Mouse (Mus musculus) megakaryocyte, adult 5-6 weeks (primary cell): ENCODE measurements around the gene Klhl41. TPM values are rescaled to one million over a fixed set of nuclear protein-coding genes. Genes with fewer than 3 reads are reported as not detected.

Source experiments
- ATAC-seq: 2 replicates; pipeline ENCODE4 v1.8.0; 2016; ENCODE audit warnings: mild to moderate bottlenecking, inconsistent platforms; ENCODE audit not compliant: poor library complexity, severe bottlenecking
- total RNA-seq, 2 experiments: library from RNA; stranded (forward) in 1 of 2; stranded (reverse) in 1 of 2; fragments of 153-499, 151-499 nt in 1 of 2; fragments of 221-1000, 200-1000 nt in 1 of 2; gene quantifications; 2 replicates each; pipeline versions ENCODE4 v1.2.3 to v1.2.4; 2015 to 2017

Gene Klhl41
- total RNA-seq, 2 experiments from 2014 or later, result not detected

DNA sequence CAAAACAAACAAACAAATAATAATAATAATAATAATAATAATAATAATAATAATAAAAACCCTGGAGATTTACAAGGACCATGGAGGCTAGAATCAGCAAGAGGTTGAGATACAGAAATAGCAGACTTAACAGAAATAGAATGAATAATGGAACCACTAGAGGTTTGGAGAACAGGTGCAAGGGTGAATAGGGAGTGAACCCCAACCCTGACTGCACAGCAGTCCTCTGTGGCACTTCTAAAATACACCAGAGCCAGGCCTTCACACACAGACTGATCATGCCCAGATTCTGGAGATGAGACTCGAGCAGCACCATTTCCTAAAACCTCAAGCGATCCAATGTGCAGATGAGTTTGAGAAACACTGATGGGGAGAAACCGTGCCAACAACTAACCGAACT lies 12.0 kb downstream of the Klhl41 start:
- no peak for ATAC-seq

DNA sequence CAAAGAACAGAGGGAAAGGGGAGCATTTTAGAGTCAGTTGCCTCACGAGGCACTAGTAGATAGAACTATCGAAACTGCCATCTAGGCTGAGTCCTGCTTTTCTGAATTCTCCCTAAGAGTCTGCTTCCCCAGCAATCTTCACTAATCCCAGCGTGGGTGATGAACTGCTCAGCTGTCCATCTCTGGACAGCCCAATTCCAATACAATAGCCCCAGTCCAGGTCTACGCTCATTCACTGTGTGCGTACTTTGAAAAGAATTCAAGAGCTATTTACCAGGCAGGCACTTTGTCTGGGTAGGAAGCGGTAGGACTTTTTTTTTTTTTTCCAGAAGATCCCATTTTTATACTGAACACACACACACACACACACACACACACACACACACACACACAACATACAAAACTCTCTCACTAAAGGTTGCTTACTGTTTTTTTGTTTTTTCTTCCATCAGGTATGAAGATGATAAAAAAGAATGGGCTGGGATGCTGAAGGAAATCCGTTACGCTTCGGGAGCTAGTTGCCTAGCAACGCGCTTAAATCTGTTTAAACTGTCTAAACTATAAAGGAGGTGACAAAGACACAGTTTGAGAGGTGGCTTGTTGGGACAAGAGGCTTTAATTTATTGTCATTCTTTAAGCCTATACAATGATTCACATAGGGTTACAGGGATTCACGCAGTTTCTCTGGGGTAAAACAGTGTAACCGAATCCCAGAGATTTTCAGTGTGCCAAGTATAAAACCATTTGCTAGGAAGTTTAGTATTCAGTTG lies 13.3 kb downstream of the Klhl41 start:
- no peak for ATAC-seq

DNA sequence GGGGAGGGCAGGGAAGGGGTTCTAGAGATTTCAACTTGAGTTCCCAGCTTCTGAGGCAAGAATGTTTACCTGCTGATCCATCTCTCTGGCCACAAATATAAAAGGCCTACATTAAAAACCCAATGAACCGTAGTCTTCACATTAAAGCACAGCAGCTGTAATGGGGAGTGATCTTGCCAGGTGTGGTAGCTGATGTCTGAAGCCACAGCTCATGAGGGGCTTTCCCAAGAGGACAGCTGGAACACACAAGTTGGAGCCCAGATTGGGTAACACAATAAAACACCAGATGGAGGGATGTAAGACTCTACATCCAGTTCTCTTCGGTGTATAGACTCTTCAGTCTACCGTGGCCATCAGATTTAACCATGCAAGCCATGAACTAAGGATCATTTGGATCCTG lies 14.6 kb downstream of the Klhl41 start:
- ATAC-seq, result no peak

DNA sequence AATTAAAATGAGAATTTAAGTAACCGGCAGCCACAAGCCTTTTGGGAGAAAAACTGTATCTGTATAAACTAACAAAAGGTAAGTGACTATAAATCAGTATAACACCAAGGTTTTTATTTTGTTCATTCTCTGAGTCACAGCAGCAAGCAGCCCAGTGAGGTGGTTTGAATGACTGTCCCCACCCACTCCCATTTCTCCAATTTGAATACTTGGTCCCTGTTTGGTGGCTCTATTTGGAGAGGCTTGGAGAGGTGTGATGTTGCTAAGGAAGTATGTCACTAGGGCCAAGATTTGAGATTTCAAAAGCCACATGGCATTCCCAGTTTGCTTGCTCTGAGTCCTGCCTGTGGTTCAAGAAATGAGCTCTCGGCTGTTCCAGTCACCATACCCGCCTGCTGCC lies 20.3 kb downstream of the Klhl41 start:
- ATAC-seq, result no peak

DNA sequence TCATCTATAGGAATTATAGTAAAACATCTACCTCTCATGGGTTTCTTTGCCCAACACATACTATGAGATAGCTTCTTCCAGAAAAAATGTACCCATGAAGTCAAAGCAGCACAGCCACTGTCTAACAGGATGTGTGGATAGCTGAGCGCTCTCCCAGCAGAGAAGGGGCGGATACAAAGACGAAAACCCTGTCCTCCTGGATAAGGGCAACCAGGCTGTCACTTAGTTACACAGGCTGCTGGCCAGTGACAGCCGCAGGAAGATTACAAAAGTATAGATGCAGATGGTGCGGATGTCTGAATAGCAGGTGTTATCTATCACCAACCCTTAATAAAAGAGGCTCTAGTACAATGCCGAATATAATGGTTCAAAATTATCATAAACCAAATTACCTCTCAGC lies 20.9 kb downstream of the Klhl41 start:
- no peak for ATAC-seq

DNA sequence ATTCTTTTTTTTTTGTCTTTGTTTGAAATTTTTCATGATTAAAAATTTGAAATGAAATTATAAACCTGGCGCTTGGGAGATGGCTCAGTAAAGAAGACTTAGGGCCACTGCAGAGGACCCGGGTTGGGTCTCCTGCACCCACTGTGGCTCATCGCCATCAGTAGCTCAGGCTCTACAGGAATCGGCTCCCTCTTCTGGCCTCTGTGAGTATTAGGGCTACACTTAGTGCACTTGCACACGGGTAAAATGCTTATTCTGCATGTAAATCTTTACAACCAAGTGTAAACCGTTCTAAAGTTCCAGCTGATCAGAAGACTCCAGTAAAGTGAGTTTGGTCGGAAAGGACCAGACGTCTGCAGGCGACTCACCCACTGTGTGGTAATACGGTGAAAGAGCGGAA lies 23.6 kb downstream of the Klhl41 start:
- no peak for ATAC-seq

DNA sequence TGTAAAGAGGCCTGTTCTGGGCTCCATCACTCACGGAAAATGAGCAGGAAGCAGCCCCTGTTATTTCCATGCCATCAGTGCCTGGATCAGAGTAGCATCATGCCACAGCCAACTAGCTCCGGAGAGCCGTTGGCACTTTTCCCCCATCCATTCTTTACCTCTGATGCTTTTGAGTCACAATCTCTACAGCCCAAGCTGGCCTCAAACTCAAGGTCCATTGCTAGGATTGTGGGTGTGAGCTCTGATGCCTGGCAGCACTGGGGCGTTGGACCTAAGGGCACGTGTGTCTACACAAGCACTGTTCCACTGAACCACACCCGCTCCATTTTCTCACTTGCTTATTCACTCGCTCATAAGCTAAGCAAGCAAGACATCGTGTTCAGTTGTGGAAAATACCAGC lies 30.5 kb downstream of the Klhl41 start:
- ATAC-seq, result no peak

DNA sequence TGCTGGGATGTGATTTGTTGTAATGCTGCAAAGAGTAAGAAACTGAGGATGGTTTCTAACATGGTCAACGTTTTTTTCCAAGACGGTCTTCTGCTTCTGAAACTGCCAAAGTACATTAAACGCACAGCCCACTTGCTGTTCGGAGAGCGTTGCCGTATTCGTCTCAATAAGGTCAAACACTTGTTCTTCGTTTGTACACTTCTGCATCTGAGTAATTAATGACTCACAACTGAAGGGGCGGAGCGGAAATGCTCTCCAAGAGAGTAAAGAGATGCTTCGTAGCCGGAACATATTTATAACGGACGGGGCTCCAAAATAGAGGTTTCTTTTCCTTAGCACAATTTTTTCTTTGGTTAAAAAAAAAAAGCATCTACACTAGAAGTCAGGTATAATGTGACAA lies 42.3 kb downstream of the Klhl41 start:
- no peak for ATAC-seq

DNA sequence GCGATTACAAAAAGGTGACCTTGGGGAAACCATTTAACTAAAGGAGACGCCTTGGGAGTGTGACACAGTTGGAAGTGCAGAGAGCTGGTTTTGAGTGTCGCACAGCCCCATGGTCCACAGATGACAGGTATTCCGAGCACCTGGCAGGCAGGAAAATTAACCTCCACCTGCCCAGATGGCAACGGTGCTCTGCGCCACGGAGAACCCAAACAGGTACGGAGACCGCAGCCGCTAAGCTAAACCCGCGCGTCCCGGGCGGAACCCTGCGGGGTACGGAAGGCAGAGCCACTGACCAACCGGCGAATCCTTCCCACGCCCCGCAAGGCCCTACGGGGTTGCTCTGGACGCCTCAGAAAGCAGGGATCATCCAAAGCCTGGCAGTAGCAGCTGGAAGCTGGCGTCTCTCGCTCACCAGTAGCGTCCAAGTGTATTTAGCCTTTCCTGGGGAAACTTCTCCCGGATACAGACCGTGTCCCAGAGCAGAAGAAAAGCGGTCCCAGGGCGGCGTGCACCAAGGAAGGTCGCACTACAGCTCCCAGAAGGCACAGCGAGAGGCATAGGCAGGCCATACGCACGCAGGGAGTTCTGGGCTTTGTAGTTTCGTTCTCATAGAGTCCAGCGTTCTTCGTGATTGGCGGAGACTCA lies 43.2 kb downstream of the Klhl41 start, which contains the start of gene Fastkd1:
Fastkd1 (minus strand) TSS at position 536 of the 645 bp plus-strand sequence.
- peak; percentile 97 for ATAC-seq

DNA sequence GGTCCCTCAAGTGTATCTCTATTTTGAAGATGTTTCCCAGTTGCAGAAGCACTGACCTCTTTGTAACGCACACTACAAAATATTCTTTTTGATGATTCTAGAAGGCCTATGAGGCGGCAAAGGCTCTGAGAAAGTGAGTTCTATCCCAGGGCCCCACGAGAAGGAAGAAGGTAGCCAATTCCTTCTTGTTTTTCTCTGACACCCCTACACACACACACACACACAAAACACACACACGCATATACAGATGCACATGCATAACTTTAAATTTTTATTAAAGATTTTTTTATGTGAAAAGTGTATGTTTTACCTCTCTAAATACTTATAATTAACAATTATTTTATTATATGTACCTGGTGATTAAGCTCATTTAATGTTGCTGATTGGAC lies 43.7 kb downstream of the Klhl41 start:
- ATAC-seq, result no peak

DNA sequence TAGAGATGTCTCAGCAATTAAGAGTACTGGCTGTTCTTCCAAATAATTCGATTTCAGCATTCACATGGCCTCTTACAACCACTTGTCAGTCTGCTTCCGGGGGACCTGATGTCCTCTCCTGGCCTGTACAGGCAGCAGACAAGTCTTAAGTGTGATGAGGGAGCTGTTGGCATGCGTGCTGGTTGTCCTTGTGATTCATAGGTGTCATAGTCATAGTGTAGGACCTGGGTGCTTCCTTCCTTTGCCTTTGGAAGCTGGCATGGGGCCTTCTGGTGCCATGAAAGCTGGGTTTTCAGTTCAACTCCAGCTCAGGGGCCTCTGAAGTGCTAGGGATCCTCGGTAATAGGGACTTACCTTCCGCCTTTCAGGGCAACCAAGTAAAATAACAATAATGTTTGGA lies 44.2 kb downstream of the Klhl41 start:
- no peak for ATAC-seq

DNA sequence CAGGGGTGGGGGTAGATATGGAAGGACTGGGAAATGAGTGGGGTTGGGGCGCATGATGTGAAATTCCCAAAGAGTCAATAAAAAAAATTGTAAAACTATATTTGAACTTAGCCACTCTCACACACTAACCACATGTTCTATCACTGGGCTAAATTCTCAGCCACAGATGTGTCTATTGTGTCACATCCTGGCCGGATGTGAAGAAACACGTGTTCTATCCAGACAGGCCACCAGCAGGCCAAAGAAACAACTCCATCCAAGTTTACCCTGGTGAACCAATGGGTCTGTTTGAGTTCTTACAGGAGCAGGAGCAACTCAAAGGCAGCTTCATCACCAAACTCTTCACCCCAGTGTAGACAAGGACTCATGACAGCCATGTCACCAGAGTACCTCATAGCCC lies 46.6 kb downstream of the Klhl41 start:
- ATAC-seq, result peak; percentile 56

DNA sequence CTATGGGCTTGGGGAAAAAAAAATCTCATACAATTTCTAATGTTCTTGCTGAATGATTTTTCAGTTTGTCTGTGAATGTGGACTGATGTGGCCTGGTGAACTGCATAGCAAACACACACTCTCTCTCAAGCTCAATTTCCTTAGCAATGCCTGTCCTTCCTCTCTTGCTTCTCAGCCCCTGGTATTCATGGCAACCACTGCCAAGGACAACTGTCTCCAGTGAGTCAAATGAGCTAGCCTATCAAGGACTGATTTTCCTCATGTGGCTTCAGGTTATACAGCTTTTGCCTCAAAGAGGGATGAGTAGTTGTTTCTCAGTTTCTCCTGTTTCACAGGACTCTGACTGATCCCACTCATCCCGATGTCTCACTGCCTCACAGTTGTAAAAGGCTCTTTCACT lies 49.2 kb downstream of the Klhl41 start:
- peak; percentile 2 for ATAC-seq

DNA sequence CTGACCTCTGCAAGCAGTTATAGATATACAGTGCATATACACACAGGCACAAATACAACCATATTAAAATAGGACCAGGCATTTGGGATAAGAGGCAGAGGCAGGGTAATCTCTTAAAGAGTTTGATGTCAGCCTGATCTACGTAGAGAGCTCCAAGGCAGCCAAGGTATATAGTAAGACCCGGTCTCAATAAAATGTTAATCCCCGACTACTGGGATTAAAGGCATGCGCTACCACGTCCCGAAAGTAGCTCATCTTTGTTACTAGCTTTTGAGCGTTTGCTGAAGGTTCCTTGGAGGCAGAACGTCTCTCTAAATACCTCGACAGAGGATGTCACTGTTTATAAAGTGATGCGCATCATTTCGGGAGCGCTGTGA lies 52.3 kb downstream of the Klhl41 start, which contains the start of gene Ppig:
Ppig (plus strand) TSS at position 273 of the 377 bp plus-strand sequence.
- ATAC-seq, result no peak

DNA sequence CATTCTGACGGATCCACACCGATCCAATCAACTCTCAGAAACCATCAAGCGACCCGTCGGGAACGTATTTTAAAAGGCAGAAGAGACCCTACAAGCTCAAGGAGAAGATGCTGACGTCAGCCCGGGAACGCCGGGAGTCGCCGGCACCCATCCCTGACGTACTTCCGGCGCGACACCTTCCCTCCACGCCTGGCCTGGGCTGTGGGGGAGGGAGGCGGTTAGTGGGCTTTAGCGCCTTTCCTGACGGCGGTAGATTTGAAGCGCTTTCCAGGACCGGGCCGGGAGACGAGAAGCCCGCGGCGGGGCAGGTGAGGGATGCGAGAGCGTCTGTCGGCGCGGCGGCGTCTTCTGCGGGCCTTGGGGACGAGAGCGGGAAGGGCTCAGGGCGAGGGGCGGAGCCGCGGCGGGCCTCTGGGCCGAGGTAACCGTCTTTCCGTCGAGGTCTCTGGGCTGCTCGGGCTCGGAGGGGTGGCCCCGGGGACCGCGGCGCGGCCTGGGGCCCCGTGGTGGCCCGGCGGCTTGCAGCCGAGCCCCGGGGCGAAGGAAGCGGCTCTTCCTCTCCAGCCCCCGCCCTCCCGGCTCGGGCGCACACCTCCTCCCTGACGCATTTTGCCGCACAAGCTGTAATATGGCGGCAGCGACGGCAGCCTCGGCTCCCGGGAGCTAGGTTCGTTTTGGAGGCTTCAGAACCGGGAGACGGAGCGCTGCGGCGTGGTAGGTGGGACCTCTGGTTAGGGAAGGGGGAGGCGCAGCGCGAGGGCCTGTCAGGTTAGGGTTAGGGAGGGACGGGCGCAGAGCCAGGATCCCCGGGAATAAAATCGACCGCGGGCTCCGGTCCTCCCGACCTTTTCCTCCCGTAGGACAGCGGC lies 53.0 kb downstream of the Klhl41 start:
- peak; percentile 87 for ATAC-seq

DNA sequence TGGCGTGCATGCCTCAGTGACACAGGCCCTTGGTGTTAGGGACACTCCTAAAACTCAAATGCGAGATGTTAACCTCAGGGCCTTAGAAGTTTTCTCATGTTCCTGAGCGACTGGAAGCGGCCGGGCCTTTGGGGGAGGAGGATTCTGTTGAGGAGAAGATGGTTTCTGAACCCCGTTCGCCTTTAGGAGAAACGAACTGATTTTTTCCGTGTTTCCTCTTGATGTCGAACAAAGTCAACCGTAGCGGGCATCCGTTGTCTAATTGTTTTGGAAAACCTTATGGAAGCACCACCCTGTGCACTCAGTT lies 53.6 kb downstream of the Klhl41 start:
- peak; percentile 3; the same call in 1 of the 2 replicates for ATAC-seq

Other genes starting within 250 kb of the Klhl41 start
- gene Lrp2, start 84.1 kb upstream of the Klhl41 start, total RNA-seq (2015), result not detected in 2 replicates
- not detected in 2 replicates for gene Lrp2, start 84.1 kb upstream of the Klhl41 start, total RNA-seq (2017)
- gene Bbs5, start 22.9 kb upstream of the Klhl41 start, total RNA-seq (2015), result 3.3 and 6.8 TPM in 2 replicates
- gene Bbs5, start 22.9 kb upstream of the Klhl41 start, total RNA-seq (2017), result 2.7 and 2.8 TPM in 2 replicates
- gene Fastkd1, start 43.4 kb downstream of the Klhl41 start, total RNA-seq (2015), result 4.2 and 4.6 TPM in 2 replicates
- 4.4 and 4.6 TPM in 2 replicates for gene Fastkd1, start 43.4 kb downstream of the Klhl41 start, total RNA-seq (2017)
- 83.7 and 91.7 TPM in 2 replicates for gene Ppig, start 52.4 kb downstream of the Klhl41 start, total RNA-seq (2015)
- 54.9 and 62.2 TPM in 2 replicates for gene Ppig, start 52.4 kb downstream of the Klhl41 start, total RNA-seq (2017)
- 0.43 and 0.80 TPM in 2 replicates for gene Ccdc173, start 119.5 kb downstream of the Klhl41 start, total RNA-seq (2015)
- 0.33 and 0.49 TPM in 2 replicates for gene Ccdc173, start 119.5 kb downstream of the Klhl41 start, total RNA-seq (2017)
- gene Phospho2, start 119.5 kb downstream of the Klhl41 start, total RNA-seq (2015), result 19.8 and 25.3 TPM in 2 replicates
- 22.0 and 27.5 TPM in 2 replicates for gene Phospho2, start 119.5 kb downstream of the Klhl41 start, total RNA-seq (2017)
- gene Klhl23, start 151.8 kb downstream of the Klhl41 start, total RNA-seq (2015), result 3.5 and 3.7 TPM in 2 replicates
- 8.7 and 10.9 TPM in 2 replicates for gene Klhl23, start 151.8 kb downstream of the Klhl41 start, total RNA-seq (2017)
- gene Ssb, start 191.4 kb downstream of the Klhl41 start, total RNA-seq (2015), result 197 and 221 TPM in 2 replicates
- gene Ssb, start 191.4 kb downstream of the Klhl41 start, total RNA-seq (2017), result 298 and 306 TPM in 2 replicates
- 20.9 and 24.8 TPM in 2 replicates for gene Mettl5, start 215.5 kb downstream of the Klhl41 start, total RNA-seq (2015)
- gene Mettl5, start 215.5 kb downstream of the Klhl41 start, total RNA-seq (2017), result 20.0 and 22.4 TPM in 2 replicates
- gene Ubr3, start 227.1 kb downstream of the Klhl41 start, total RNA-seq (2015), result 48.8 and 55.3 TPM in 2 replicates
- 40.8 and 72.2 TPM in 2 replicates for gene Ubr3, start 227.1 kb downstream of the Klhl41 start, total RNA-seq (2017)